Mouse (Mus musculus): ENCODE measurements around the gene Hs3st3b1.

Gene Hs3st3b1

GRCm38 (mm10) chr11:63921044-63921951 lies 792 bp downstream of the Hs3st3b1 start:
- no peak for DNase-seq

- peak; percentile 47 to 55 for DNase-seq
Observed at GRCm38 (mm10) chr11:63920531-63920930, 1.6 kb downstream of the Hs3st3b1 start.

GRCm38 (mm10) chr11:63919211-63920098 lies 2.6 kb downstream of the Hs3st3b1 start:
- DNase-seq, result no peak

GRCm38 (mm10) chr11:63918321-63919105 lies 3.6 kb downstream of the Hs3st3b1 start:
- no peak for DNase-seq

GRCm38 (mm10) chr11:63917561-63917960 lies 4.5 kb downstream of the Hs3st3b1 start:
- no peak for DNase-seq

- peak; percentile 58 to 60 for DNase-seq
Observed at GRCm38 (mm10) chr11:63914388-63914787, 7.7 kb downstream of the Hs3st3b1 start.

GRCm38 (mm10) chr11:63913936-63914335 lies 8.2 kb downstream of the Hs3st3b1 start:
- DNase-seq, result no peak

- DNase-seq, result no peak
Observed at GRCm38 (mm10) chr11:63911001-63911400, 11.1 kb downstream of the Hs3st3b1 start.

GRCm38 (mm10) chr11:63909961-63910360 lies 12.1 kb downstream of the Hs3st3b1 start:
- DNase-seq, result no peak

- DNase-seq, result no peak
Observed at GRCm38 (mm10) chr11:63908500-63908899, 13.6 kb downstream of the Hs3st3b1 start.

GRCm38 (mm10) chr11:63906552-63907353 lies 15.3 kb downstream of the Hs3st3b1 start:
- DNase-seq, result no peak

- DNase-seq, result no peak
Observed at GRCm38 (mm10) chr11:63904787-63905186, 17.3 kb downstream of the Hs3st3b1 start.

- no peak for DNase-seq
Observed at GRCm38 (mm10) chr11:63898509-63899168, 23.5 kb downstream of the Hs3st3b1 start.

GRCm38 (mm10) chr11:63897856-63898508 lies 24.1 kb downstream of the Hs3st3b1 start:
- no peak for DNase-seq

- no peak for DNase-seq
Observed at GRCm38 (mm10) chr11:63897011-63897410, 25.1 kb downstream of the Hs3st3b1 start.

GRCm38 (mm10) chr11:63894188-63894587 lies 27.9 kb downstream of the Hs3st3b1 start:
- DNase-seq, result no peak

- DNase-seq, result no peak
Observed at GRCm38 (mm10) chr11:63893557-63893956, 28.5 kb downstream of the Hs3st3b1 start.

GRCm38 (mm10) chr11:63891479-63892020 lies 30.5 kb downstream of the Hs3st3b1 start:
- DNase-seq, result no peak

GRCm38 (mm10) chr11:63883385-63883784 lies 38.7 kb downstream of the Hs3st3b1 start:
- DNase-seq, result no peak

- DNase-seq, result no peak
Observed at GRCm38 (mm10) chr11:63880296-63880695, 41.8 kb downstream of the Hs3st3b1 start.
